Mouse (Mus musculus): ENCODE results near the gene Rap1gap. TPM values are rescaled to one million over a fixed set of nuclear protein-coding genes. Genes with fewer than 3 reads are reported as not detected.
A peak's percentile ranks its signal among the peaks of the same experiment; 100 is the strongest.

The Rap1gap gene
- polyA plus RNA-seq, 1 experiment from 2014 or later, result 8.7 TPM

DNA sequence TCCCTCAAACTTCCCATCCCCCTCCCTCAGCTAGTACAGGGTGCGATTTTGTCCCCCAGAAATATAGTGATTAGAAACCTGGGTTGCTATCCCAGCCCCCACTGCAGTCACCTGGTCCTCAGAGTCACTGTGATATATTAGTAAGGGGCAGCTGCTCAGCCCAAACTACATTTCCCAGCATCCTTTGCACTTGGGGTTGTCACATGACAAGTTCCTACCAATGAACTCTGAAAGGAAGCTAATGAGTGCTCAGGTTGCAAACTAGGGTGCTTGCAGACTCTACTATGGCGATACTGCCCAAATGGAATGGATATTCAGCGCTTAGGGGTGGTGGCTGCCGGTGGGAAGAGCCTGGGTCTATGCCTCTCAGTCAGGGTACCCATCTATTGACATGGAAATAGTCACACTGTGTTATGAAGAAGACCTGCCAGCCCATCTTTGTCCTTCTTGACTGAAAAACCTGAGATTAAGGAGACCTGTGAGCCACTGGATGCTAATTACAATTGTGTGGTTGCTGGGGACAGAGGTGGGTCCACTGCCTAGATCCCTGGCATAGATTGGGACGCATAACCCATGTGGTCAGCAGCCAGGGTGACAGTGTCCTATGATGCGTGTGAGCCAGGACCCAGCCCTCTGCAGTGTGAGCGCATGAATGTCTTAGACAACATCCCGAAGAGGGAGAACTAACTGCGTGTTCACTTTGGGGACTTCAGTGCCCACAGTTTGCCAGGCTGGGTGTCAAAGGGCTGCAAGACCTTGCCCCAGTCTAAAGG lies 74.8 kb downstream of the Rap1gap start:
- Histone ChIP-seq H3K4me3 (ENCODE audit: low read length) (no peak overlapping the region), H3K27ac (ENCODE audit: low read length) (no peak overlapping the region), H3K9me3 (ENCODE audit: control insufficient read depth, low read length) (no peaks in the 10 kb centered on the region), H3K36me3 (ENCODE audit: control insufficient read depth, insufficient read depth, low read length) (no peaks in the 10 kb centered on the region), H3K4me2 (ENCODE audit: low read depth, low read length) (no peak overlapping the region), H3K9ac (ENCODE audit: low read length) (no peak overlapping the region), H3K4me1 (replicated peaks; ENCODE audit: control insufficient read depth, insufficient read depth, low read length) (peaks cover 8% of the 10 kb centered on the region), H3K27me3 (ENCODE audit: control insufficient read depth, insufficient read depth, low read depth, low read length) (no peaks in the 10 kb centered on the region)
- ATAC-seq (ENCODE audit: low read depth), result peak; percentile 38; the same call in 1 of the 2 replicates
- 49% methylated on average over 9 of the region's 9 CpGs for WGBS

DNA sequence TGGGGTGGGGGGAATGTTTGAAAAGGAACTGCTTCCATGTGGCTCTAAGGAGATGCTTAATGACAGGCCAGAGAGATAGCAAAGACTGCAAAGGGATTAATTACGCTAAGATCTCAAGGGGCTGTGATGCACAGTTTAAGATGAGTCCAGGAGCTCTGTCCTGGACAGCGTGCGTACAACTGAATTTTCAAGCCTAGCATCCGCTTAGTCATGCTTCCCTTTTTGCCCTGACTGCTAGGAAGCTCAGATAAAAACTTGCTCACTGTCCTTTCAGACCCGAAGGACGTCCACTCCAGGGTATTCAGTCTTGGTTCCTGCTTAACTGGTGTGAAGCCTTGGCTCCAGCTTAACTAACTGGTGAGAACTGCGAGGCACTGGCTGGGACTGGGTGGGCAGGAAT lies 75.8 kb downstream of the Rap1gap start:
- H3K4me3 ChIP-seq (ENCODE audit: low read length), result no peak overlapping the region
- H3K9me3 ChIP-seq (ENCODE audit: control insufficient read depth, low read length), result no peaks in the 10 kb centered on the region
- no peak for ATAC-seq (ENCODE audit: low read depth)
- 82% methylated on average over 7 of the region's 7 CpGs for whole genome bisulfite sequencing
- no peak overlapping the region for H3K9ac ChIP-seq (ENCODE audit: low read length)
- peaks cover 8% of the 10 kb centered on the region for H3K4me1 ChIP-seq (replicated peaks; ENCODE audit: control insufficient read depth, insufficient read depth, low read length)
- no peak overlapping the region for H3K27ac ChIP-seq (ENCODE audit: low read length)
- no peak overlapping the region for H3K4me2 ChIP-seq (ENCODE audit: low read depth, low read length)
- no peaks in the 10 kb centered on the region for H3K27me3 ChIP-seq (ENCODE audit: control insufficient read depth, insufficient read depth, low read depth, low read length)
- no peaks in the 10 kb centered on the region for H3K36me3 ChIP-seq (ENCODE audit: control insufficient read depth, insufficient read depth, low read length)

DNA sequence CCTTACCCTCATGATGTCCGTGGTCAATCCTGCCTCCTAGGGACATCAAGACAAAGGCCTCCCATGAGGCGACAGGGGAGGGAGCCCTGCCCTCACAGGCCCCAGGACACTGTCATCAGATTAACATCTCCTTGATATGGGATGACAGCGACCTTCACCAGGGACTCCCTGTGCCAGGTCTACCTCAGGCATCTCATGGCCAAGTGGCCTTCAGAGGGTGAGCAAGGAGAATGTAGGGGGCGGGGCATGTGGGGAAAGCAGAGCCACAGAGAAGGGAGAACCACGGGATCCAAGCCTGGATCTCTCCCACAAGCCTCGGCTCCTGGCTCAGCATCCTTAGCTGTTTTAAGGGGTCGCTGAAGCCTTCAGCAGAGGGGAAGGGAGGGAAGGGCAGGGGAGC lies 79.3 kb downstream of the Rap1gap start:
- H3K36me3 ChIP-seq (ENCODE audit: control insufficient read depth, insufficient read depth, low read length), result no peaks in the 10 kb centered on the region
- H3K27ac ChIP-seq (ENCODE audit: low read length), result no peak overlapping the region
- WGBS, result 70% methylated on average over 7 of the region's 7 CpGs
- no peaks in the 10 kb centered on the region for H3K27me3 ChIP-seq (ENCODE audit: control insufficient read depth, insufficient read depth, low read depth, low read length)
- ATAC-seq (ENCODE audit: low read depth), result no peak
- H3K4me2 ChIP-seq (ENCODE audit: low read depth, low read length), result no peak overlapping the region
- H3K9ac ChIP-seq (ENCODE audit: low read length), result no peak overlapping the region
- H3K9me3 ChIP-seq (ENCODE audit: control insufficient read depth, low read length), result no peaks in the 10 kb centered on the region
- H3K4me3 ChIP-seq (ENCODE audit: low read length), result no peak overlapping the region
- H3K4me1 ChIP-seq (replicated peaks; ENCODE audit: control insufficient read depth, insufficient read depth, low read length), result no peaks in the 10 kb centered on the region

DNA sequence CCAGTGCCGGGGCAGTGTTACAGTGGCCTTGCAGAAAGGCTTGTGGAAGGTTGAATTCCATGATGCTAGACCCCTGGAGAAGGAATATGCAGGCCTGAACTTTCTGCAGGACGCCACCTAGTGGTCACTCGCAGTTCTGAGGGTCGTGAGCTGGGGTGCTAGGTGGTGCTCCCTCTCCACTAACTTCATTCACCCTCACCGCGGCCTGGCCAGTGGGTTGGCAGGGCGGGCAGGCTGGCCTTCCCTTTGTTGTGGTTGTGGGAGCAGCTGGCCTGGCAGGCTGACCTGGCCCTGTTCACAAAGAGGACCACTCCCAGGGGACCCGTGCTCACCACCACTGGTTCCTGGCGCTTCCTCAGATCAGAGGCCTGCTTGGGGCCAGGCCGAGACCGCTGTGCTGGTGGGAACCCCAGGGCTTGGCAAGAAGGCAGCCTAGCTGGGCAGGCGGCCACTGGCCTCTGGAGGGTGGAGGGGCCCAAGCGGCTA lies 80.0 kb downstream of the Rap1gap start:
- ATAC-seq (ENCODE audit: low read depth), result no peak
- Histone ChIP-seq H3K27me3 (ENCODE audit: control insufficient read depth, insufficient read depth, low read depth, low read length) (no peaks in the 10 kb centered on the region), H3K4me1 (replicated peaks; ENCODE audit: control insufficient read depth, insufficient read depth, low read length) (no peaks in the 10 kb centered on the region), H3K4me3 (ENCODE audit: low read length) (no peak overlapping the region), H3K27ac (ENCODE audit: low read length) (no peak overlapping the region), H3K4me2 (ENCODE audit: low read depth, low read length) (no peak overlapping the region), H3K36me3 (ENCODE audit: control insufficient read depth, insufficient read depth, low read length) (no peaks in the 10 kb centered on the region), H3K9me3 (ENCODE audit: control insufficient read depth, low read length) (no peaks in the 10 kb centered on the region), H3K9ac (ENCODE audit: low read length) (no peak overlapping the region)
- WGBS, result 64% methylated on average over 13 of the region's 13 CpGs

DNA sequence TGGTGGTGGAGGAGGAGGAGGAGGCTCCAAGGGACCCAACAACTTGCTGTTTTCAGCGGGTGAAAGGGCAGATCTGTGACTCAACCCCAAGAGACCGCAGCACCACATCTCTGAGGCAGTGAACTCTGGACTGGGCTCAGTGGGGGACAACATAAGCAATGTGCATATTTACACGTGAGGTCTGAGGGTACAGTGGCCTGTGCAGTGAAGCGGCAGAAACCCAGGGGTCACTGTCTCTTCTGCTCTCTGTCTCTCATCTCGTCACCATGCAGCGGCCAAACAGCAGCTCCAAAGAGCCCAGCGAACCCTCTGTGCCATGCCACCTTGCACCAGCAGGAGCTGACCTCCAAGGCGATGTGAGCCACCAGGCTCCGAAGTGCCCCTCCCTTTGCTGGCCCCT lies 82.6 kb downstream of the Rap1gap start:
- Histone ChIP-seq H3K4me2 (ENCODE audit: low read depth, low read length) (no peak overlapping the region), H3K36me3 (ENCODE audit: control insufficient read depth, insufficient read depth, low read length) (no peaks in the 10 kb centered on the region), H3K4me1 (replicated peaks; ENCODE audit: control insufficient read depth, insufficient read depth, low read length) (peaks cover 14% of the 10 kb centered on the region), H3K9ac (ENCODE audit: low read length) (no peak overlapping the region), H3K27ac (ENCODE audit: low read length) (no peak overlapping the region), H3K27me3 (ENCODE audit: control insufficient read depth, insufficient read depth, low read depth, low read length) (no peaks in the 10 kb centered on the region), H3K9me3 (ENCODE audit: control insufficient read depth, low read length) (no peaks in the 10 kb centered on the region), H3K4me3 (ENCODE audit: low read length) (no peak overlapping the region)
- ATAC-seq (ENCODE audit: low read depth), result no peak
- WGBS, result 76% methylated on average over 9 of the region's 9 CpGs

DNA sequence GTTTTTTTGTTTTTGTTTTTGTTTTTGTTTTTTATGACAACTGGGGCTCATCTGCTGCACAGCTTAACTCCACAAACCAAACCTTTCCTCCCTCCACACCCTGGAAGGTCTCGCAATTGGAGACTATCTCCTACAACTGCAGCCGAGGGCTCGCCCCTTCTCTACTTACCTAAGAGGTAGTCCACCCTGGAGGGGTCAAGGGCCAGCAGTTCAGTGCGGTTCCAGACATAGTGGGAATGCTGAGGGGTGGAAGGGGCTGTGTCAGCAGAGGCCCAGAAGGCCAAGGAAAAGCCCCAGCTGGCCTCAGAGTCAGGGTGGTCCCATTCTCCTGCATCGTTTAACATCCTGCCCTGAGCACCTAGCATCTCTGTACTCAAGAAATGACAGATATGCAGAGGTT lies 83.1 kb downstream of the Rap1gap start:
- Histone ChIP-seq H3K4me1 (replicated peaks; ENCODE audit: control insufficient read depth, insufficient read depth, low read length) (peaks cover 14% of the 10 kb centered on the region), H3K27ac (ENCODE audit: low read length) (no peak overlapping the region), H3K36me3 (ENCODE audit: control insufficient read depth, insufficient read depth, low read length) (no peaks in the 10 kb centered on the region), H3K4me2 (ENCODE audit: low read depth, low read length) (no peak overlapping the region), H3K27me3 (ENCODE audit: control insufficient read depth, insufficient read depth, low read depth, low read length) (no peaks in the 10 kb centered on the region), H3K9me3 (ENCODE audit: control insufficient read depth, low read length) (no peaks in the 10 kb centered on the region), H3K4me3 (ENCODE audit: low read length) (no peak overlapping the region), H3K9ac (ENCODE audit: low read length) (no peak overlapping the region)
- no peak for ATAC-seq (ENCODE audit: low read depth)
- WGBS, result 68% methylated on average over 5 of the region's 5 CpGs

GRCm38 (mm10) chr4:137748726-137749125 lies 84.2 kb downstream of the Rap1gap start:
- no peaks in the 10 kb centered on the region for H3K27me3 ChIP-seq (ENCODE audit: control insufficient read depth, insufficient read depth, low read depth, low read length)
- 66% methylated on average over 4 of the region's 4 CpGs for WGBS
- no peak for ATAC-seq (ENCODE audit: low read depth)

DNA sequence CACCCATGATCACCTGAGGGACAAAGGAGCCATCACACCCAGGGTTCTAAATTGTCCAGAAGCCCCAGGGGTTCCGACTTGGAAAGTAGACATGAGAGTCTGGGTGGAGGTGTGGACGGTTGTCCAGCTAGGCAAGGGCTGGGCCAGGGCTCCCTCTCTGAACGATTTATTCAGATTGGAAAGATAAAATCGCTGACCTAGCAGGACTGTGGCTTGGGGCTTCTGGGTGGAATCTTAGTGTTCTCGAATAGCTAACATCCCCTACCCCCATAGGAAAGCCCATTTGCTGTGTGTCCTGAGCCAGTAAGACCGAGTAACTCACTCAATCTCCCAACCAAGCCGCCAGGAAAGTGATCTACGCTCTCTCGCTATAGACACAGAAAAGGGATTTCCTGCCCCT lies 85.2 kb downstream of the Rap1gap start:
- Histone ChIP-seq H3K9me3 (ENCODE audit: control insufficient read depth, low read length) (no peaks in the 10 kb centered on the region), H3K4me1 (replicated peaks; ENCODE audit: control insufficient read depth, insufficient read depth, low read length) (peaks cover 14% of the 10 kb centered on the region), H3K27me3 (ENCODE audit: control insufficient read depth, insufficient read depth, low read depth, low read length) (no peaks in the 10 kb centered on the region), H3K27ac (ENCODE audit: low read length) (no peak overlapping the region), H3K4me3 (ENCODE audit: low read length) (no peak overlapping the region), H3K4me2 (ENCODE audit: low read depth, low read length) (no peak overlapping the region), H3K9ac (ENCODE audit: low read length) (no peak overlapping the region), H3K36me3 (ENCODE audit: control insufficient read depth, insufficient read depth, low read length) (no peaks in the 10 kb centered on the region)
- ATAC-seq (ENCODE audit: low read depth), result no peak
- 55% methylated on average over 9 of the region's 9 CpGs for WGBS

More at GRCm38 (mm10) chr4:137748726-137749125, 84.2 kb downstream of the Rap1gap start:
- H3K4me2 ChIP-seq (ENCODE audit: low read depth, low read length), result no peak overlapping the region
- H3K4me1 ChIP-seq (replicated peaks; ENCODE audit: control insufficient read depth, insufficient read depth, low read length), result peaks cover 14% of the 10 kb centered on the region
- no peaks in the 10 kb centered on the region for H3K36me3 ChIP-seq (ENCODE audit: control insufficient read depth, insufficient read depth, low read length)
- no peaks in the 10 kb centered on the region for H3K9me3 ChIP-seq (ENCODE audit: control insufficient read depth, low read length)
- H3K4me3 ChIP-seq (ENCODE audit: low read length), result no peak overlapping the region
- no peak overlapping the region for H3K9ac ChIP-seq (ENCODE audit: low read length)
- H3K27ac ChIP-seq (ENCODE audit: low read length), result no peak overlapping the region

- Histone ChIP-seq H3K9ac (ENCODE audit: low read length) (no peak overlapping the region), H3K4me1 (replicated peaks; ENCODE audit: control insufficient read depth, insufficient read depth, low read length) (peaks cover 14% of the 10 kb centered on the region), H3K36me3 (ENCODE audit: control insufficient read depth, insufficient read depth, low read length) (no peaks in the 10 kb centered on the region), H3K9me3 (ENCODE audit: control insufficient read depth, low read length) (no peaks in the 10 kb centered on the region), H3K4me3 (ENCODE audit: low read length) (no peak overlapping the region), H3K4me2 (ENCODE audit: low read depth, low read length) (no peak overlapping the region), H3K27me3 (ENCODE audit: control insufficient read depth, insufficient read depth, low read depth, low read length) (no peaks in the 10 kb centered on the region), H3K27ac (ENCODE audit: low read length) (no peak overlapping the region)
- ATAC-seq (ENCODE audit: low read depth), result no peak
- WGBS, result 44% methylated on average over 9 of the region's 9 CpGs
Measured at GRCm38 (mm10) chr4:137750121-137750520, 85.6 kb downstream of the Rap1gap start.

All from lung, embryonic 16.5 days (tissue).